32 mouse cellular contexts compared by ENCODE assay signal in genomic region chr10:96545312-96545711, GRCm38 (mm10).
A peak's percentile ranks its signal among the peaks of the same experiment; 100 is the strongest.
DNase-seq lines count a peak whose midpoint lies in the region; ATAC-seq and TF ChIP-seq lines count a peak whose summit lies in the region.
"Had no signal": no experiment of that assay in that cellular context is flagged by ENCODE, and none has a peak within 500 bp of the region (broad histone marks: within the 10 kb centered on the region; RNA-seq: fewer than 3 reads in every experiment).

No protein-coding gene starts in this region.

- 25% methylated on average over 6 of the region's 6 CpGs for WGBS in kidney, embryonic 14.5 days
- 49% methylated on average over 6 of the region's 6 CpGs for WGBS in lung, embryonic 14.5 days
- WGBS in limb, embryonic 12.5 days, result 13% methylated on average over 6 of the region's 6 CpGs
- 94% methylated on average over 6 of the region's 6 CpGs for WGBS in cerebellum, adult 2 months

- H3K4me3 ChIP-seq in kidney, embryonic 14.5 days (ENCODE audit: low read length), result no peak overlapping the region
- H3K4me3 ChIP-seq in lung, embryonic 14.5 days (ENCODE audit: low read depth, low read length), result no peak overlapping the region
- H3K4me3 ChIP-seq in limb, embryonic 12.5 days (replicated peaks), result no peak overlapping the region
- H3K4me3 ChIP-seq in cerebellum, adult 2 months (replicated peaks; ENCODE audit: insufficient read depth, low read depth, low read length), result no peak overlapping the region
- H3K4me3 ChIP-seq: embryonic facial prominence, embryonic 12.5 days; gastrocnemius, adult 2 months; hindbrain, embryonic 12.5 days; layer of hippocampus, adult 2 months; left cerebral cortex, adult 2 months; liver, embryonic 12.5 days; midbrain, embryonic 13.5 days had no signal

- peak; percentile 87 for ATAC-seq in kidney, embryonic 14.5 days (ENCODE audit: low FRiP score, low TSS enrichment)
- no peak; the same call in 1 of the 2 replicates for ATAC-seq in lung, embryonic 14.5 days (ENCODE audit: insufficient read depth)
- peak; percentile 56; the same call in 1 of the 2 replicates for ATAC-seq in limb, embryonic 12.5 days (ENCODE audit: insufficient number of reproducible peaks, insufficient read depth, low FRiP score, low TSS enrichment, low read depth)
- ATAC-seq: CD4-positive, CD25-positive, alpha-beta regulatory T cell, adult 4 months; intestine, postnatal 0 days; liver, embryonic 12.5 days; liver, postnatal 0 days; lung, postnatal 0 days; midbrain, embryonic 13.5 days had no signal

- TF ChIP-seq CTCF in lung, embryonic 14.5 days (IDR thresholded peaks at IDR 0.05; ENCODE audit: low read depth), result no peak
- no peak for TF ChIP-seq CTCF in cerebellum, adult 2 months (IDR thresholded peaks at IDR 0.05; ENCODE audit: borderline replicate concordance, insufficient read depth, low read depth, low read length)

- no peak overlapping the region for H3K4me2 ChIP-seq in kidney, embryonic 14.5 days (replicated peaks; ENCODE audit: low read depth, low read length)
- no peak overlapping the region for H3K4me2 ChIP-seq in lung, embryonic 14.5 days
- no peak overlapping the region for H3K4me2 ChIP-seq in limb, embryonic 12.5 days
- H3K4me2 ChIP-seq: embryonic facial prominence, embryonic 12.5 days; heart, embryonic 11.5 days; hindbrain, embryonic 12.5 days; liver, embryonic 12.5 days; midbrain, embryonic 13.5 days had no signal

- H3K4me1 ChIP-seq in kidney, embryonic 14.5 days (ENCODE audit: control insufficient read depth, insufficient read depth, low read length), result peaks cover 4% of the 10 kb centered on the region; the same call in 1 of the 2 replicates
- H3K4me1 ChIP-seq in lung, embryonic 14.5 days (ENCODE audit: insufficient read depth), result no peaks in the 10 kb centered on the region
- H3K4me1 ChIP-seq in limb, embryonic 12.5 days (replicated peaks), result peaks cover 19% of the 10 kb centered on the region
- peaks cover 2% of the 10 kb centered on the region; the same call in 1 of the 2 replicates for H3K4me1 ChIP-seq in cerebellum, adult 2 months (ENCODE audit: control insufficient read depth, insufficient read depth, low read length)
- H3K4me1 ChIP-seq: embryonic facial prominence, embryonic 12.5 days; hindbrain, embryonic 12.5 days; liver, embryonic 12.5 days had no signal

- no peak for DNase-seq in kidney, postnatal 14 days
- DNase-seq in lung, embryonic 14.5 days, result peak; percentile 21
- no peak for DNase-seq in lung, postnatal 25 days (ENCODE audit: low spot score)
- no peak for DNase-seq in cerebellum, adult 2 months
- no peak for DNase-seq in left cerebral cortex, postnatal 14 days (ENCODE audit: low spot score in 2 of 2)
- DNase-seq: adrenal gland, postnatal 14 days; cerebellum, adult 11 months; cerebellum, adult 9-11 months; embryo, embryonic 11 days; gastrocnemius, adult 2 months; gastrocnemius, postnatal 36 days; heart, adult 18-20 months; heart, postnatal 36 days; kidney, postnatal 36 days; liver, postnatal 0 days; right cerebral cortex, postnatal 4 days; thymus, adult 2 months; thymus, postnatal 36 days had no signal

- intact Hi-C loops in left cerebral cortex, postnatal 14 days (cut with DNase I), result no loop called here

- H3K27ac ChIP-seq in kidney, embryonic 14.5 days (ENCODE audit: low read depth, low read length), result no peak overlapping the region
- no peak overlapping the region for H3K27ac ChIP-seq in lung, embryonic 14.5 days (ENCODE audit: low read depth)
- 0 out of 2 replicates have a peak overlapping the region, but pooled peaks have one; percentile 53 for H3K27ac ChIP-seq in limb, embryonic 12.5 days
- H3K27ac ChIP-seq in cerebellum, adult 2 months (ENCODE audit: insufficient read depth, low read length), result no peak overlapping the region
- H3K27ac ChIP-seq: embryonic facial prominence, embryonic 12.5 days; gastrocnemius, adult 2 months; hindbrain, embryonic 12.5 days; layer of hippocampus, adult 2 months; left cerebral cortex, adult 2 months; liver, embryonic 12.5 days; macrophage; midbrain, embryonic 13.5 days; stomach, postnatal 0 days had no signal

- no peak overlapping the region for H3K9ac ChIP-seq in kidney, embryonic 14.5 days (ENCODE audit: low read depth, low read length)
- no peak overlapping the region for H3K9ac ChIP-seq in lung, embryonic 14.5 days
- H3K9ac ChIP-seq in limb, embryonic 12.5 days (replicated peaks), result no peak overlapping the region
- H3K9ac ChIP-seq: embryonic facial prominence, embryonic 12.5 days; hindbrain, embryonic 12.5 days; liver, embryonic 12.5 days; liver, postnatal 0 days; midbrain, embryonic 13.5 days had no signal

- H3K9me3 ChIP-seq in kidney, embryonic 14.5 days (ENCODE audit: control insufficient read depth, low read length), result no peaks in the 10 kb centered on the region
- no peaks in the 10 kb centered on the region for H3K9me3 ChIP-seq in lung, embryonic 14.5 days (ENCODE audit: low read depth, low read length)
- no peaks in the 10 kb centered on the region for H3K9me3 ChIP-seq in limb, embryonic 12.5 days
- H3K9me3 ChIP-seq: embryonic facial prominence, embryonic 12.5 days; hindbrain, embryonic 12.5 days; liver, embryonic 12.5 days; midbrain, embryonic 13.5 days had no signal

- TF ChIP-seq POLR2A in cerebellum, adult 2 months (IDR thresholded peaks at IDR 0.05; ENCODE audit: borderline replicate concordance, insufficient read depth, low read length), result no peak

- no peaks in the 10 kb centered on the region for H3K27me3 ChIP-seq in kidney, embryonic 14.5 days (ENCODE audit: control insufficient read depth, insufficient read depth, low read length)
- no peaks in the 10 kb centered on the region for H3K27me3 ChIP-seq in lung, embryonic 14.5 days (ENCODE audit: insufficient read depth, low read length)
- 0 out of 2 replicates have a peak, but pooled peaks cover 5% of the 10 kb centered on the region for H3K27me3 ChIP-seq in limb, embryonic 12.5 days
- H3K27me3 ChIP-seq in cerebellum, adult 2 months (ENCODE audit: control insufficient read depth, insufficient read depth, low read length), result no peaks in the 10 kb centered on the region
- H3K27me3 ChIP-seq: embryonic facial prominence, embryonic 12.5 days; hindbrain, embryonic 12.5 days; liver, embryonic 12.5 days; midbrain, embryonic 13.5 days had no signal

- no peaks in the 10 kb centered on the region for H3K36me3 ChIP-seq in kidney, embryonic 14.5 days (ENCODE audit: control insufficient read depth, insufficient read depth, low read length)
- H3K36me3 ChIP-seq in lung, embryonic 14.5 days (ENCODE audit: insufficient read depth), result no peaks in the 10 kb centered on the region
- H3K36me3 ChIP-seq in limb, embryonic 12.5 days, result no peaks in the 10 kb centered on the region
- H3K36me3 ChIP-seq: embryonic facial prominence, embryonic 12.5 days; hindbrain, embryonic 12.5 days; liver, embryonic 12.5 days; midbrain, embryonic 13.5 days had no signal
